Mouse (Mus musculus) kidney, adult 2 months (tissue): ENCODE results near the gene Rbm5.

Experiments
- CTCF ChIP-seq: fragments of 200-500 bp; conservative IDR thresholded peaks from 2 replicates; pipeline ENCODE4 v1.5.1; 2011; ENCODE audit warnings: low read depth, mild to moderate bottlenecking, control low read depth, low read length, moderate library complexity, mixed read lengths; ENCODE audit not compliant: insufficient read depth, insufficient read length
- POLR2A ChIP-seq: fragments of 200-500 bp; IDR thresholded peaks from one replicate; pipeline ENCODE4 v1.6.1; 2011; ENCODE audit warnings: low read depth, low read length, control low read depth

DNA sequence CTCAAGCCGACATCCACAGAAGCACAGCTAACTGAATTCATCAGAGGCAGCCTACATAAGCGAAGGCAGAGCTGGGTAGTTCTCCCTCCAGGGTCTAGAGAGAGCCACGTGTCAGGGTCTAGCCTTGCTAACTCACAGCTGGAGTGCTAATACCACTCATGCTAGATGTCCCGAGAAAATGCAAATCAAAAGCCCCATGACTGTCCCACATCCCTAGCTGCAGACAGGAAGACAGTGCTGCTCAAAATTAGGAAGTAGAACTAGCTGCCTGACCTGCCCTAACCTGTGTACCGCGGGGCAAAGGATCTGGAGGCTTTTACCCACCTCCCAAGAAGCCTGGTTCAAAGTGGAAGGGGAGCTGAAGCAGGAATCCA, 74.7 kb downstream of the Rbm5 start:
- TF ChIP-seq CTCF: no peak
- no peak for TF ChIP-seq POLR2A
